Mouse (Mus musculus): ENCODE data around the gene Dhcr7.

- TF ChIP-seq CTCF (IDR thresholded peaks at IDR 0.05) (no peak), POLR2A (IDR thresholded peaks at IDR 0.05; ENCODE audit: insufficient read depth, low read depth, low read length) (no peak), EP300 (IDR thresholded peaks at IDR 0.05; ENCODE audit: insufficient read depth, low read depth, low read length) (no peak)
These were observed 30.5 kb upstream of the Dhcr7 start for GRCm38 (mm10) chr7:143792336-143792985.

Data from heart, adult 2 months (tissue).